Mouse (Mus musculus) cerebral cortex, adult 2 months (tissue): ENCODE measurements around the gene Slc25a19.

Source experiments
- WGBS: fragments of 180-500 bp; shearing (Covaris S2); methylation state at CpG from one replicate; pipeline ENCODE4 v1.1.7; 2018; 5-methylcytosine and 5-hydroxymethylcytosine counted together

Gene Slc25a19

DNA sequence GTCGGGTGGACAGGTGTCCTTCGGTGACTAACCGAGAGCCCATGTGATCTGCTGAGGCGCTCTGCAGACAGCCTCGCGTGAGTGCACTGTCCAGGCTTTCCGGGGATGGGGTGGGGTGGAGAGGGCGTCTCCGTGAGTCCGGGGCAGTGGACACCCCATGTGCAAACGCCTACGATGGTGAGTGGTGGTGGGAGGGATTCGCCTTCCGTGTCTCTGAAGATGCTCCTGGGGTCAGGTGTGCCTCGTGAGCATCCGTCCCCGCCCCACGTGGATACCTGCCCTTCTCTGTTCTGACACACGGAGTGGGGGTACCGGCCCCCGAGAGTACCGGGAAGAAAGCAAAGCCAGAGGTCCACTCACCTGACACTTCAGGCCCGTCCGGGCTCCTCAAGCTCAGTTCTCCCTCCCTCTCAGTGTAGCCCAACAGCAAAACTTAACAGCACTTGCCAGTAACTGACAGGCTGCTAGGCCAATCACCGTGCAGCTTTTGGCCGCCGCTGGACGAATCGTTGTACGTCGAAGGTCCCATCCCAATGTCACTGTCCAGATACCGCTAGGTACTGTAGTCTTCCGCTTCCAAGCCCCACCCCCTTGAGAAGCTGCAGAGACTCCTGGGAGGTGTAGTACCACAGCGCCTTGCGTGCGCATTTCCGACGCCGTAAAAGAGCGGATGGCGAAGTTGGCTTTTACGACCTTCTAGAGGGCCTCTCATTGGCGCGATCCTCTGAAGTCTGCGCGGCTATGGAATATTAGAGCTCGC, at the start of gene Slc25a19:
TSS of gene Slc25a19 (minus strand) at position 591 of the 760 bp plus-strand sequence.
- under 1% methylated on average over 47 of the region's 47 CpGs for WGBS

- 92% methylated on average over 3 of the region's 3 CpGs for WGBS
These were observed 49.4 kb upstream of the Slc25a19 start for GRCm38 (mm10) chr11:115677511-115677910.

GRCm38 (mm10) chr11:115676738-115677137, 48.6 kb upstream of the Slc25a19 start:
- 88% methylated on average over 8 of the region's 8 CpGs for WGBS

GRCm38 (mm10) chr11:115674235-115674865, 46.3 kb upstream of the Slc25a19 start:
- 31% methylated on average over 9 of the region's 9 CpGs for WGBS

- WGBS, result 51% methylated on average over 9 of the region's 9 CpGs
These were observed 45.6 kb upstream of the Slc25a19 start for GRCm38 (mm10) chr11:115673471-115674234.

- WGBS, result 51% methylated on average over 7 of the region's 7 CpGs
These were observed 44.3 kb upstream of the Slc25a19 start for GRCm38 (mm10) chr11:115672226-115672987.

- 15% methylated on average over 5 of the region's 5 CpGs for whole genome bisulfite sequencing
These were observed 42.5 kb upstream of the Slc25a19 start for GRCm38 (mm10) chr11:115670451-115671050.

GRCm38 (mm10) chr11:115663676-115664335, 35.7 kb upstream of the Slc25a19 start:
- 43% methylated on average over 4 of the region's 4 CpGs for WGBS

DNA sequence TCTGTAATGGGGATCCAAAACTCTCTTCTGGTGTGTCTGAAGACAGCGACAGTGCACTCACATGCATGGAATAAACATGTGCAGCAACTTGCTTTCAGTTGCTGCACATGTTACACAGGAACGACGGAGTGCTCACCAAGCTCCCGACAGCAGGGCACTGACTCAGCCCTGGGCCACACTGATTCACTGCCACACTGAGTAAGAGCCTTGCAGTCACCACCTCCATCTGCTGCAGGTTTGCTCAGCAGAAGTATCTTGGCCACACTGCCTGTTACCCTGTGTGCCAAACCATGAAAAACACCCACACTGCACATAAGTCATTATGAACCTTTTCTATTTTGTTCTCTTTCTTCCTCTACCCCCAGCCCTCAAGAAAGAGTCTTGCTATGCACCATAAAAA, 32.3 kb upstream of the Slc25a19 start:
- WGBS, result 55% methylated on average over 4 of the region's 4 CpGs

- WGBS, result 55% methylated on average over 6 of the region's 6 CpGs
These were observed 30.4 kb upstream of the Slc25a19 start for GRCm38 (mm10) chr11:115658521-115658920.

DNA sequence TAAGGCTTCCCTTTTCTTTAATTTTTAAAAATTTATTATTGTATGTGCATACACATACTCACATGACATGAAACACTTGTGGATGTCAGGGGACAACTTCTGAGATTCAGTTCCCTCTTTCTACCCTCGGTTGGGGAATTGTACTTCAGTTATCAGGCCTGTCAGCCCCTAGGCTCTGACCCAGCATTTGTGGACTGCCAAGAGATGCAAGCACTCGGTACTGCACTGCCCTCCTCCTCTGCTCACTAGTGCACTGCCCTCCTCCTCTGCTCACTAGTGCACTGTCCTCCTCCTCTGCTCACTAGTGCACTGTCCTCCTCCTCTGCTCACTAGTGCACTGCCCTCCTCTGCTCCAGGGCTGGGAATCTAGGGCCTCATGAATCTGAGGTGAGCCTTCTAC, 26.0 kb upstream of the Slc25a19 start:
- 63% methylated on average over 2 of the region's 2 CpGs for WGBS

GRCm38 (mm10) chr11:115653194-115653593, 25.1 kb upstream of the Slc25a19 start:
- WGBS, result 42% methylated on average over 3 of the region's 3 CpGs

- 67% methylated on average over 3 of the region's 3 CpGs for WGBS
These were observed 23.6 kb upstream of the Slc25a19 start for GRCm38 (mm10) chr11:115651680-115652079.

- WGBS, result 29% methylated on average over 10 of the region's 10 CpGs
These were observed 21.6 kb upstream of the Slc25a19 start for GRCm38 (mm10) chr11:115649706-115650105.

DNA sequence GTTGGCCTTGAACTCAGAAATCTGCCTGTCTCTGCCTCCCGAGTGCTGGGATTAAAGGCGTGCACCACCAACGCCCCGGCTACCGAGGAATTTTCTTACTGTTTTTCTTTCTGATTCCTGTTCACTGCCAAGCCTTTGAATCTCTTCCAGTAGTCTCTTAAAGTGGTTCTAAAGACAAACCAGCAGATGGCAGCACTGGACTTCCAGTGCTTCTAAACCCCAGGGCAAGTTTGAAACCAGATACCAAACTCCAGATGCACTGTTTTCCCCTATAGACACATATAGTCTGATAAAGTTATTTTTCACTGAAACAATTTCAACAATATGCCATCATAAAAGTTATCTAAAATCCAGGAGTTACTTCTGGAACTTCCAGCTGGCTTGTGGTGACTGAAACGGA, 19.4 kb upstream of the Slc25a19 start:
- 14% methylated on average over 6 of the region's 6 CpGs for WGBS

DNA sequence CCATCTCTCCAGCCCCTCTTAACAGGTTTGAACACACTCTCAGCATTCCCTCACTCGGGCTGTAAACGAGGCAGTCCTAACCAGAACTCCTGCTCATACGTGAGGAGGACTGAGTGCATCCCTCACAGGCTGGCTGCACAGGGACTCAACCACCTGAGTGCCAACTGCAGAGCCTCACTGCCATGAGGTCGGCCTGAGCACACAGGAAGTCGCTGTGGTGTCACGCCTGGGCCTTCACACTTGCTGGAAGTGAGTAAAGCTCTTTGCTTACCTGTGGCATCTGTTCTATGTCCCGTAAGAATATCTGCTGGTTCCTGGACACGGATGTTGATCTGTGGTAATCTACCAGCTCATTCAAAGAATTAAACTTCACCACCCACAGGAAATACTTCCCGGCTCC, 18.3 kb upstream of the Slc25a19 start:
- 91% methylated on average over 9 of the region's 9 CpGs for WGBS

DNA sequence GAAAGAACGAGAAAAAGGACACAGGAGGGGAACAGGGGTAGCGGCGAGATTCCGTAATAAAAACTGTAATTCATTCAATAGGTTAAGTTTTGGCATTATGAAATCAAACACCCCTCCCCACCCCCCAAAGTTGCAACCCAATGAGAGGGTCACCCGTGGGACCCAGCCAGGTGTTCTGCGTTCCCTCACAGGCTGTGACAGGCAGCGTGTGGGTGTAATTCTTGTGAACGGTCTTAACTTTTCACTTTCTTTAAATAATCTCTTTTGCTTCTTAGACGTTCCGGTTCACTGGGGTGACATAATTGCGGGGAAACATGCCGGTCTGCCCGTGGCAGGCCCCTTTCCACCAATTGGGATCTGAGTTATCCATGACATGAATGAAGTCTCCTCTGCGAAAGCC, 17.4 kb upstream of the Slc25a19 start:
- WGBS, result 80% methylated on average over 14 of the region's 14 CpGs

DNA sequence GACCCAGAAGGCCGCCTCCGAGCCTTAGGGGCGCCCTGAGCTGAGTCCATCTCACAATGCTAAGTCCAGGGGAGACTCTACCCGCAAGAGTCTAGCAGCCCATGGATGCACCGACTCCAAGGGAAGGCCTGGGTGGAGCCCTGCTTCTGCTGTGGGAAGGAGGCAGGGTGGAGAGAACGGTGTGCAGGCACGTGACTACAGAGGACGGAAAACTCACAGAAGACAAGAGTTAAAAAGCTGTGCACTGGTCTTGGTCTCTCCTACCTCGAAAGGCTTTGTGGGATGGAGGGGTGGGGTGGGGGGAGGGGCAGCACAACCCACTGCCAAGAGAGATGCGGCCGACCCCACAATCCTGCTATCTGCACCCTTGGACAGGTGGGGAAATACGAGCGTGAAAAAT, 16.2 kb upstream of the Slc25a19 start:
- 91% methylated on average over 13 of the region's 13 CpGs for WGBS

- 76% methylated on average over 10 of the region's 10 CpGs for WGBS
These were observed 15.2 kb upstream of the Slc25a19 start for GRCm38 (mm10) chr11:115643265-115643664.

- WGBS, result 92% methylated on average over 2 of the region's 2 CpGs
These were observed 14.6 kb upstream of the Slc25a19 start for GRCm38 (mm10) chr11:115642705-115643104.

- WGBS, result 79% methylated on average over 4 of the region's 4 CpGs
These were observed 13.6 kb upstream of the Slc25a19 start for GRCm38 (mm10) chr11:115641664-115642036.
